Mouse (Mus musculus): Measurements from ENCODE around the gene Tdrd6.

- no peak for TF ChIP-seq GATA1 (IDR thresholded peaks at IDR 0.05; ENCODE audit: borderline replicate concordance, low read length)
- TF ChIP-seq FLI1 (IDR thresholded peaks at IDR 0.05; ENCODE audit: low read length): no peak
These were observed 36.6 kb upstream of the Tdrd6 start, which contains the start of gene Slc25a27 for GRCm38 (mm10) chr17:43666576-43667289.

Data from megakaryocyte, embryonic 14.5 days (primary cell).